8 mouse cellular contexts compared by ENCODE assay signal in genomic region chr9:114368471-114368858, GRCm38 (mm10). TPM values are rescaled to one million over a fixed set of nuclear protein-coding genes. Genes with fewer than 3 reads are reported as not detected.
DNase-seq lines count a peak whose midpoint lies in the region; ATAC-seq and TF ChIP-seq lines count a peak whose summit lies in the region.

No protein-coding gene starts in this region.

- no peak overlapping the region for H3K27ac ChIP-seq in kidney, adult 2 months (ENCODE audit: insufficient read depth, low read depth, low read length)
- no peak overlapping the region for H3K27ac ChIP-seq in brown adipose tissue, adult 24 weeks (replicated peaks; ENCODE audit: low read depth, low read length)
- peak overlapping the region; percentile 64 for H3K27ac ChIP-seq in hindbrain, embryonic 16.5 days (ENCODE audit: low read depth, low read length)
- peak overlapping the region; percentile 45; the same call in 1 of the 2 replicates for H3K27ac ChIP-seq in midbrain, embryonic 15.5 days

- no peak for TF ChIP-seq CTCF in kidney, adult 2 months (conservative IDR thresholded peaks at IDR 0.05; ENCODE audit: insufficient read depth, insufficient read length, low read depth, low read length)

- no peak; the same call in 1 of the 2 replicates for ATAC-seq in hindbrain, embryonic 16.5 days
- ATAC-seq in midbrain, embryonic 15.5 days (replicated peaks): peak; percentile 69; the same call in 1 of the 2 replicates

- H3K27me3 ChIP-seq in kidney, adult 2 months (replicated peaks; ENCODE audit: control insufficient read depth, insufficient read depth, low read length): no peaks in the 10 kb centered on the region
- no peaks in the 10 kb centered on the region for H3K27me3 ChIP-seq in hindbrain, embryonic 16.5 days (replicated peaks; ENCODE audit: control insufficient read depth, insufficient read depth, low read length)
- H3K27me3 ChIP-seq in midbrain, embryonic 15.5 days (replicated peaks): 0 out of 2 replicates have a peak, but pooled peaks cover 5% of the 10 kb centered on the region

- no peaks in the 10 kb centered on the region for H3K36me3 ChIP-seq in kidney, adult 2 months (ENCODE audit: control insufficient read depth, insufficient read depth, low read length)
- H3K36me3 ChIP-seq in hindbrain, embryonic 16.5 days (ENCODE audit: control insufficient read depth, insufficient read depth, low read length): no peaks in the 10 kb centered on the region
- no peaks in the 10 kb centered on the region for H3K36me3 ChIP-seq in midbrain, embryonic 15.5 days (replicated peaks)

- H3K9ac ChIP-seq in hindbrain, embryonic 16.5 days (ENCODE audit: low read depth, low read length): peak overlapping the region; percentile 80
- H3K9ac ChIP-seq in midbrain, embryonic 15.5 days: peak overlapping the region; percentile 59

- WGBS in kidney, adult 2 months: 28% methylated on average over 12 of the region's 12 CpGs
- WGBS in hindbrain, embryonic 16.5 days: 12% methylated on average over 12 of the region's 12 CpGs
- WGBS in midbrain, embryonic 15.5 days: 12% methylated on average over 12 of the region's 12 CpGs

- H3K4me2 ChIP-seq in hindbrain, embryonic 16.5 days (ENCODE audit: low read length): peak overlapping the region; percentile 96
- H3K4me2 ChIP-seq in midbrain, embryonic 15.5 days: peak overlapping the region; percentile 94

- no peaks in the 10 kb centered on the region for H3K9me3 ChIP-seq in hindbrain, embryonic 16.5 days (ENCODE audit: control insufficient read depth, low read length)
- no peaks in the 10 kb centered on the region for H3K9me3 ChIP-seq in midbrain, embryonic 15.5 days

- H3K4me1 ChIP-seq in kidney, adult 2 months (ENCODE audit: control insufficient read depth, insufficient read depth, low read length): 0 out of 2 replicates have a peak, but pooled peaks cover 3% of the 10 kb centered on the region
- H3K4me1 ChIP-seq in brown adipose tissue, adult 24 weeks (ENCODE audit: control insufficient read depth, insufficient read depth, insufficient read length, low read length): 0 out of 2 replicates have a peak, but pooled peaks cover 3% of the 10 kb centered on the region
- peaks cover 4% of the 10 kb centered on the region for H3K4me1 ChIP-seq in hindbrain, embryonic 16.5 days (ENCODE audit: control insufficient read depth, insufficient read depth, low read depth, low read length)
- H3K4me1 ChIP-seq in midbrain, embryonic 15.5 days: peaks cover 4% of the 10 kb centered on the region

- no peak for DNase-seq in kidney, adult 2 months
- no peak for DNase-seq in kidney, adult 11 months
- no peak for DNase-seq in cerebellum, adult 18-20 months
- DNase-seq in yolk sac, embryonic 10.5 days (ENCODE audit: low spot score): no peak
- DNase-seq in frontal cortex, postnatal 36 days (ENCODE audit: low spot score in 2 of 2): no peak

- no peak for TF ChIP-seq POLR2A in kidney, adult 2 months (IDR thresholded peaks at IDR 0.05; ENCODE audit: low read depth, low read length)

- peak overlapping the region; percentile 55 for H3K4me3 ChIP-seq in kidney, adult 2 months (ENCODE audit: insufficient read depth, low read depth, low read length)
- peak overlapping the region; percentile 65 for H3K4me3 ChIP-seq in brown adipose tissue, adult 24 weeks (ENCODE audit: insufficient read depth, low read depth, low read length)
- H3K4me3 ChIP-seq in hindbrain, embryonic 16.5 days (ENCODE audit: low read length): peak overlapping the region; percentile 60
- peak overlapping the region; percentile 61 for H3K4me3 ChIP-seq in midbrain, embryonic 15.5 days

RNA-seq across cellular contexts. Expression of gene Crtap, which starts 22.0 kb away (rescaled TPM):
- polyA plus RNA-seq in kidney, adult 2 months (2012; rRNA removed): 86.3 and 98.7 TPM in 2 replicates
- polyA plus RNA-seq in brown adipose tissue, adult 24 weeks (2012; ENCODE audit: insufficient read depth, insufficient read length, missing spikeins): 53.4 and 60.5 TPM in 2 replicates
- 31.5 and 34.6 TPM in 2 replicates for polyA plus RNA-seq in hindbrain, embryonic 16.5 days (2015; fragmentation: Nextera tagmentation; extraction: Ambion mirVana)
- 22.9 TPM in 2 replicates for polyA plus RNA-seq in midbrain, embryonic 15.5 days (2015; fragmentation: Nextera tagmentation; extraction: Ambion mirVana)

RNA-seq across cellular contexts. Expression of gene Glb1, which starts 32.4 kb away (rescaled TPM):
- 144 and 165 TPM in 2 replicates for polyA plus RNA-seq in kidney, adult 2 months (2012; rRNA removed)
- 9.2 and 10.5 TPM in 2 replicates for polyA plus RNA-seq in brown adipose tissue, adult 24 weeks (2012; ENCODE audit: insufficient read depth, insufficient read length, missing spikeins)
- 37.5 and 40.1 TPM in 2 replicates for polyA plus RNA-seq in hindbrain, embryonic 16.5 days (2015; fragmentation: Nextera tagmentation; extraction: Ambion mirVana)
- 26.9 and 27.3 TPM in 2 replicates for polyA plus RNA-seq in midbrain, embryonic 15.5 days (2015; fragmentation: Nextera tagmentation; extraction: Ambion mirVana)

RNA-seq across cellular contexts. Expression of gene Tmppe, which starts 32.4 kb away (rescaled TPM):
- polyA plus RNA-seq in kidney, adult 2 months (2012; rRNA removed): 11.4 and 15.7 TPM in 2 replicates
- 1.1 and 1.5 TPM in 2 replicates for polyA plus RNA-seq in brown adipose tissue, adult 24 weeks (2012; ENCODE audit: insufficient read depth, insufficient read length, missing spikeins)
- 10.5 and 10.6 TPM in 2 replicates for polyA plus RNA-seq in hindbrain, embryonic 16.5 days (2015; fragmentation: Nextera tagmentation; extraction: Ambion mirVana)
- 10.4 and 11.0 TPM in 2 replicates for polyA plus RNA-seq in midbrain, embryonic 15.5 days (2015; fragmentation: Nextera tagmentation; extraction: Ambion mirVana)

RNA-seq across cellular contexts. Expression of gene Bcl2a1c, which starts 38.5 kb away (rescaled TPM):
- not detected in 2 replicates for polyA plus RNA-seq in kidney, adult 2 months (2012; rRNA removed)
- not detected in 2 replicates for polyA plus RNA-seq in brown adipose tissue, adult 24 weeks (2012; ENCODE audit: insufficient read depth, insufficient read length, missing spikeins)
- not detected in 2 replicates for polyA plus RNA-seq in hindbrain, embryonic 16.5 days (2015; fragmentation: Nextera tagmentation; extraction: Ambion mirVana)
- polyA plus RNA-seq in midbrain, embryonic 15.5 days (2015; fragmentation: Nextera tagmentation; extraction: Ambion mirVana): not detected in 2 replicates

Comparison
In these comparisons a context has a peak if more than half of its experiments do, and no peak if none do; other contexts are left out.
1. H3K27ac ChIP-seq: peak in hindbrain, embryonic 16.5 days (single experiment) and midbrain, embryonic 15.5 days (single experiment); none in kidney, adult 2 months (single experiment) and brown adipose tissue, adult 24 weeks (single experiment).
2. Peak in every context shown above with its lines, with median percentiles within 50 percentile points of each other: H3K4me3 ChIP-seq.